Mouse (Mus musculus) liver, embryonic 13.5 days (tissue): ENCODE measurements around the gene Fbxo44. TPM values are rescaled to one million over a fixed set of nuclear protein-coding genes. Genes with fewer than 3 reads are reported as not detected.

Source experiments
- ATAC-seq: fragments of 200-750 bp; cut with Nextera tagmentation; 2 replicates; pipeline ENCODE4 v1.8.0; 2017; ENCODE audit warnings: low read depth, mild to moderate bottlenecking, moderate number of reproducible peaks, moderate library complexity
- DNase-seq: peaks from one replicate; pipeline ENCODE4 v3.0.0; 2022
- H3K27ac ChIP-seq: fragments of 300-500 bp; sonication (generic); 2 replicates; pipeline ENCODE4 v1.5.1; 2015; ENCODE audit warnings: moderate library complexity, mild to moderate bottlenecking, inconsistent platforms
- H3K27me3 ChIP-seq: fragments of 300-500 bp; sonication (generic); 2 replicates; pipeline ENCODE4 v1.6.1; 2015; ENCODE audit warnings: mild to moderate bottlenecking, inconsistent platforms
- H3K36me3 ChIP-seq: fragments of 300-500 bp; sonication (generic); 2 replicates; pipeline ENCODE4 v1.6.1; 2015; ENCODE audit warnings: mild to moderate bottlenecking, inconsistent platforms
- H3K4me1 ChIP-seq: fragments of 300-500 bp; sonication (generic); replicated peaks from 2 replicates; pipeline ENCODE4 v1.6.1; 2015; ENCODE audit warnings: inconsistent platforms
- H3K4me2 ChIP-seq: fragments of 300-500 bp; sonication (generic); 2 replicates; pipeline ENCODE4 v1.6.1; 2015; ENCODE audit warnings: inconsistent platforms, mild to moderate bottlenecking, moderate library complexity
- H3K4me3 ChIP-seq: fragments of 300-500 bp; sonication (generic); replicated peaks from 2 replicates; pipeline ENCODE4 v1.5.1; 2015; ENCODE audit warnings: mild to moderate bottlenecking, inconsistent platforms
- H3K9ac ChIP-seq: fragments of 300-500 bp; sonication (generic); 2 replicates; pipeline ENCODE4 v1.6.1; 2015; ENCODE audit warnings: mild to moderate bottlenecking, inconsistent platforms
- H3K9me3 ChIP-seq: fragments of 300-500 bp; sonication (generic); replicated peaks from 2 replicates; pipeline ENCODE4 v1.6.1; 2016; ENCODE audit warnings: inconsistent platforms
- WGBS: fragments of 180-500 bp; shearing (Covaris S2); methylation state at CpG from one replicate; pipeline ENCODE4 v1.1.7; 2015; ENCODE audit not compliant: insufficient replicate concordance; 5-methylcytosine and 5-hydroxymethylcytosine counted together
- microRNA-seq: library from miRNA; unstranded; fragments of <30 nt; microRNA quantifications from one replicate; pipeline ENCODE4, GENCODE M21; 2016
- polyA plus RNA-seq: library from polyadenylated mRNA; unstranded; fragments of >200 nt; fragmentation: Nextera tagmentation; extraction: Ambion mirVana; gene quantifications from 2 replicates; pipeline ENCODE4 v1.2.1, GENCODE M21; 2015

Fbxo44 gene
- polyA plus RNA-seq, 1 experiment from 2014 or later, result 1.0 TPM

DNA sequence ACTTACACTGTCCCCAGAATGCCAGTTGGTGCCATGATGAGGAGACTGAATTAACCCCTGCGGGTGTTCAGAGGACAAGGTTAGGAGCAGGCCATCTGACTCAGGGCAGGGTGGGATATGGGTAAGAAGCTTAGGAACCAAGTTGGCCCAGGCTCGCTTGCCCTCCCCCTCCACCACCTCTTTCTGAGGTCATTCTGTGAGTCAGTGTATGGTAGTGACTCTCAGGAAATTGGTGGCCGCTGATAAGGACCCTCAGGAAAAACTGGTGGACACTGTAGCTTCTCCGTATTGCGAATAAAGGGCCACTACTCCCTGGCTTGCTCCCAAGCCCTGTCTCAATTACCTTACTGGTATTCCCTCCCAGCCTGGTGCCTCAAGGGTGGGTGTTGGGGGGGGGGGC lies 51.1 kb downstream of the Fbxo44 start:
- peak; percentile 60 for ATAC-seq
- Histone ChIP-seq H3K9me3 (no peaks in the 10 kb centered on the region), H3K27ac (no peak overlapping the region), H3K27me3 (peaks cover 16% of the 10 kb centered on the region), H3K4me1 (no peaks in the 10 kb centered on the region; the same call in 1 of the 2 replicates), H3K4me3 (no peak overlapping the region), H3K4me2 (no peak overlapping the region), H3K36me3 (no peaks in the 10 kb centered on the region), H3K9ac (no peak overlapping the region)
- 13% methylated on average over 5 of the region's 5 CpGs for WGBS
- no peak for DNase-seq

DNA sequence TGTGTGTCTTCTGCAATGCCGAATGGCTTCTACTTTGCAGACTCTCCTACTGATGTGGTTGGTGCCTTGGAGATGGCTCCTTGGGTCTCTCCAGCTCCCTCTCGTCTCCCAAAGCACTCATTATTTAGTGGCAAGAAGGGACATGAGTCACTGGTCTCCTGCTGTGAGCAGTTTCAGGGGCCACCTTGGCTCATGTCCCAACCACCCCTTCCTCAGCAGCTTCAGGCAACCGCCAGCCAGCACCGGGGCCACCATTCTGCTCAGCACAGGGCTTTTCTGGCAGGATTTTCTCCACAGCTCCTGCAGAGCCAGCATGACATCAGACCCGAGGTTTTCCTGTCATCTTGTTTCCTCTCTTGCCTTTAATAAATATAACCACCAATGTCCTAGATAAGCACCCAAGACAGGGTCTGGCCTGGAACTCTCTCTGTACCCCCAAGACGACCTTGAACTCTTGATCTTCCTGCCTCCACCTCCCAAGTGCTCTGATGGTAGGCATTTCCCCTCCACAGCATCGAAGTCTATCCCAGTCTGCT lies 51.6 kb downstream of the Fbxo44 start:
- ATAC-seq (no peak), DNase-seq (no peak)
- H3K4me2 ChIP-seq, result no peak overlapping the region
- no peak overlapping the region for H3K4me3 ChIP-seq
- no peaks in the 10 kb centered on the region for H3K9me3 ChIP-seq
- peaks cover 16% of the 10 kb centered on the region for H3K27me3 ChIP-seq
- no peak overlapping the region for H3K9ac ChIP-seq
- WGBS, result 20% methylated on average over 7 of the region's 7 CpGs
- no peaks in the 10 kb centered on the region; the same call in 1 of the 2 replicates for H3K4me1 ChIP-seq
- no peaks in the 10 kb centered on the region for H3K36me3 ChIP-seq
- H3K27ac ChIP-seq, result peak overlapping the region; percentile 36; the same call in 1 of the 2 replicates

DNA sequence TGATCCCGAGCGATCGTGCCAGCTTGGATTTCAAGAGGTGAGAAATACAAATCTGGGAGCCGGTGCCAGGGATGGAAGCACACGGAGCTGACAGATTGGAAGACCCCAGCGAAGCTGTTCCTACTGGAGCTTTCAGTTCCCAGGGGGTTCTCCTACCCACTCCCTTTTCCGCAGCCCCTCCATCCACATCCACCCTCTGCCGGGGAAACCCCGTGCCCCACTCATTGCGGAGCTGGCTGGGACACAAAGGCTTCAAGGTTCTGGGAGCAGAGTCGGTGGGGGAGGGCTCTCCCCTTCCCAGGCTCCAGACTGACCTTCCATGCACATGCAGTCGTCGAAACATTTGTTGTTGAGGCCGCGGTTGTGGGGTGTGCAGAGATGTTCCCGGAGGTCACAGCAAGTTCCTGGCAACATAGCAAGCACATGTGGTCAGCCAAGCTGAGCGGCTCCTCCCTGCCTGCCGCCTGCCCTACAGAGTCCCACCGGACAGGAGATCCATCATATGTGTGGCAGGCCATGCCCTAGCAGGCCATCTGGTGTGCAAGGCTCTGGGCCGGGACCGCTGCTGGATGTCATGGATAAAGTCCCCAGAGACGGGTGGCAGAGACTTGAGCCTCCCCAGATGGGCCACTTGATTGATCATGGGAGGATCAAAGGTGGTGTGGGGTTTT lies 52.5 kb downstream of the Fbxo44 start:
- DNase-seq (no peak), ATAC-seq (no peak)
- Histone ChIP-seq H3K4me2 (no peak overlapping the region), H3K27me3 (peaks cover 16% of the 10 kb centered on the region), H3K36me3 (no peaks in the 10 kb centered on the region), H3K4me1 (no peaks in the 10 kb centered on the region; the same call in 1 of the 2 replicates), H3K9me3 (no peaks in the 10 kb centered on the region), H3K9ac (no peak overlapping the region), H3K4me3 (no peak overlapping the region), H3K27ac (0 out of 2 replicates have a peak overlapping the region, but pooled peaks have one; percentile 36)
- 49% methylated on average over 22 of the region's 22 CpGs for WGBS

DNA sequence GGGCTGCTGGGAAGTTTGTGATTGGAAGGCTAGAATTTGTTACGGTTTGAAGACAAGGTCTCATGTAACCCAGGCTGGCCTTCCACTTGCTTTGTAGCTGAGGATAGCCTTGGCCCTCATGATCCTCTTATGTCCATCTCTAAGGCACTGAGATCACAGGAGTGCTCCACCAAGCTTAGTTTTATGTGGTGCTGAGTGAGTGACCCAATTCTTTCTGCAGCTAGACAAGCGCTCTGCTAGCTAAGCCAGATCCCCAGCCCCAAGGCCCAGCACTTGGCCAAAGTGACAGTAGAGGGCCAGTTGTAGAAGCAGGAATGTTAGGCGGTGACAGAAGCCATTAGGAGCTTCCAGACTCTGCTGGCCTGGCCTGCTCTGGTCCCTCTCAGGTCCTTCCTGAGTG lies 56.1 kb downstream of the Fbxo44 start:
- ATAC-seq, result no peak
- Histone ChIP-seq H3K4me1 (peaks cover 8% of the 10 kb centered on the region; the same call in 1 of the 2 replicates), H3K9ac (no peak overlapping the region), H3K4me3 (no peak overlapping the region), H3K36me3 (no peaks in the 10 kb centered on the region), H3K9me3 (no peaks in the 10 kb centered on the region), H3K27ac (no peak overlapping the region), H3K4me2 (no peak overlapping the region), H3K27me3 (peaks cover 16% of the 10 kb centered on the region)
- WGBS, result 71% methylated on average over 3 of the region's 3 CpGs
- DNase-seq, result no peak

Small RNA genes within 50 kb of the gene (microRNA-seq; reads per million reads assigned to microRNA genes)
- gene Mir7022, result not detected

Other genes starting within 250 kb of the Fbxo44 start
- 24.9 and 28.3 TPM in 2 replicates for gene Plod1, start 223.7 kb downstream of the Fbxo44 start, polyA plus RNA-seq
- gene 2510039O18Rik, start 219.6 kb downstream of the Fbxo44 start, polyA plus RNA-seq, result 6.8 and 7.1 TPM in 2 replicates
- gene Nppb, start 174.7 kb downstream of the Fbxo44 start, polyA plus RNA-seq, result 0.38 TPM in 1 of 2 replicates, not detected in the other
- 0.48 and 5.6 TPM in 2 replicates for gene Nppa, start 159.8 kb downstream of the Fbxo44 start, polyA plus RNA-seq
- gene Clcn6, start 121.7 kb downstream of the Fbxo44 start, polyA plus RNA-seq, result 1.5 and 1.7 TPM in 2 replicates
- 8.9 and 10.7 TPM in 2 replicates for gene Mthfr, start 121.4 kb downstream of the Fbxo44 start, polyA plus RNA-seq
- gene Agtrap, start 72.5 kb downstream of the Fbxo44 start, polyA plus RNA-seq, result 11.2 and 11.7 TPM in 2 replicates
- gene Mad2l2, start 30.1 kb downstream of the Fbxo44 start, polyA plus RNA-seq, result 19.4 and 21.0 TPM in 2 replicates
- gene Draxin, start 29.8 kb downstream of the Fbxo44 start, polyA plus RNA-seq, result 0.09 and 0.13 TPM in 2 replicates
- 16.5 and 16.9 TPM in 2 replicates for gene Fbxo6, start 8.3 kb downstream of the Fbxo44 start, polyA plus RNA-seq
- 0.22 and 0.36 TPM in 2 replicates for gene Fbxo2, start 139 bp upstream of the Fbxo44 start, polyA plus RNA-seq
- gene Disp3, start 127.5 kb upstream of the Fbxo44 start, polyA plus RNA-seq, result 0.03 TPM in 1 of 2 replicates, not detected in the other